Mouse (Mus musculus) olfactory bulb, adult 2 months (tissue): ENCODE measurements at regions not wholly inside any gene's neighbourhood (a gene's known extent, or its start where the extent isn't known, plus 50 kb on each side); places are given as distances from the start of the nearest gene placed in this dataset.

Source experiments
- CTCF ChIP-seq: fragments of 200-500 bp; IDR thresholded peaks from 2 replicates; pipeline ENCODE4 v1.5.1; 2012; ENCODE audit warnings: low read depth, mild to moderate bottlenecking, low read length, moderate library complexity; ENCODE audit not compliant: insufficient read depth
- POLR2A ChIP-seq: fragments of 200-500 bp; IDR thresholded peaks from 2 replicates; pipeline ENCODE4 v1.6.1; 2012; ENCODE audit warnings: mild to moderate bottlenecking, low read depth, low read length, moderate library complexity; ENCODE audit not compliant: insufficient read depth

- TF ChIP-seq POLR2A (no peak), CTCF (no peak)
Measured at GRCm38 (mm10) chr12:29083426-29084221, 332.0 kb downstream of the Eipr1 start.
